Mouse (Mus musculus): ENCODE measurements around the gene Slc12a1. TPM values are rescaled to one million over a fixed set of nuclear protein-coding genes. Genes with fewer than 3 reads are reported as not detected.

Slc12a1 gene
- polyA plus RNA-seq, 1 experiment from 2014 or later, result not detected

GRCm38 (mm10) chr2:125249339-125249738, 97.0 kb downstream of the Slc12a1 start:
- Histone ChIP-seq H3K36me3 (replicated peaks) (peaks cover 54% of the 10 kb centered on the region), H3K9me3 (peaks cover 4% of the 10 kb centered on the region; the same call in 1 of the 2 replicates), H3K27me3 (replicated peaks; ENCODE audit: low read depth, poor library complexity, severe bottlenecking) (no peaks in the 10 kb centered on the region), H3K4me3 (peak overlapping the region; percentile 87), H3K27ac (replicated peaks) (no peak overlapping the region), H3K4me1 (peaks cover 30% of the 10 kb centered on the region)
- WGBS, result 87% methylated on average over 4 of the region's 4 CpGs
- DNase-seq (ENCODE audit: low spot score), result no peak

DNA sequence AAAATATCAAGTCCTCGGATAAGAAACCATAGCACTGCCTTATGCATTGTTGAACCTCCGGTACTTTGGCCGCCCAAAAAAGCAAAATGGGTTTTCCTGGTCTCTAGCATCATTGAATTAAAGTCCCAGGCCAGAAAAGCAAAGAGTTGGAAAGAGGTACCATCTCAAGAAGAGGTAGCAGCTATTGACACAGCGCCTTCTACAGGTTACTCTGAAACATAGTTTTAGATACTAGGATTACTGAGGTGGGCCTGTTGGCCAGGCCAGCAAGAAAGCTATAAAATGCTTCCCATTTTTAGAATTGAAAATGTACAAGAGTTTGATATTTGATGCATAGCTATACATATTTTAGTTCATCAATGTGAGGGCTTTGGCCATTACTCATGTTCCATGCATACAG, 97.6 kb downstream of the Slc12a1 start:
- H3K36me3 ChIP-seq (replicated peaks), result peaks cover 59% of the 10 kb centered on the region
- peaks cover 5% of the 10 kb centered on the region; the same call in 1 of the 2 replicates for H3K9me3 ChIP-seq
- H3K27me3 ChIP-seq (replicated peaks; ENCODE audit: low read depth, poor library complexity, severe bottlenecking), result no peaks in the 10 kb centered on the region
- H3K4me3 ChIP-seq, result peak overlapping the region; percentile 87
- 90% methylated on average over 4 of the region's 4 CpGs for WGBS
- DNase-seq (ENCODE audit: low spot score), result no peak
- H3K27ac ChIP-seq (replicated peaks), result no peak overlapping the region
- peaks cover 30% of the 10 kb centered on the region for H3K4me1 ChIP-seq

GRCm38 (mm10) chr2:125251781-125252180, 99.5 kb downstream of the Slc12a1 start:
- Histone ChIP-seq H3K9me3 (peaks cover 5% of the 10 kb centered on the region; the same call in 1 of the 2 replicates), H3K36me3 (replicated peaks) (peaks cover 77% of the 10 kb centered on the region), H3K4me1 (peaks cover 21% of the 10 kb centered on the region), H3K27ac (replicated peaks) (no peak overlapping the region), H3K4me3 (no peak overlapping the region), H3K27me3 (replicated peaks; ENCODE audit: low read depth, poor library complexity, severe bottlenecking) (no peaks in the 10 kb centered on the region)
- DNase-seq (ENCODE audit: low spot score), result no peak
- 85% methylated on average over 4 of the region's 4 CpGs for WGBS

- Histone ChIP-seq H3K27ac (replicated peaks) (no peak overlapping the region), H3K36me3 (replicated peaks) (peaks cover 82% of the 10 kb centered on the region), H3K4me1 (peaks cover 21% of the 10 kb centered on the region), H3K4me3 (no peak overlapping the region), H3K9me3 (peaks cover 5% of the 10 kb centered on the region; the same call in 1 of the 2 replicates), H3K27me3 (replicated peaks; ENCODE audit: low read depth, poor library complexity, severe bottlenecking) (no peaks in the 10 kb centered on the region)
- WGBS, result 65% methylated on average over 2 of the region's 2 CpGs
- peak; percentile 47 for DNase-seq (ENCODE audit: low spot score)
Measured at GRCm38 (mm10) chr2:125252275-125252674, 100.0 kb downstream of the Slc12a1 start.

GRCm38 (mm10) chr2:125253699-125254098, 101.4 kb downstream of the Slc12a1 start:
- Histone ChIP-seq H3K4me1 (peaks cover 10% of the 10 kb centered on the region), H3K4me3 (no peak overlapping the region), H3K36me3 (replicated peaks) (peaks cover 96% of the 10 kb centered on the region), H3K9me3 (peaks cover 5% of the 10 kb centered on the region; the same call in 1 of the 2 replicates), H3K27me3 (replicated peaks; ENCODE audit: low read depth, poor library complexity, severe bottlenecking) (no peaks in the 10 kb centered on the region), H3K27ac (replicated peaks) (no peak overlapping the region)
- WGBS, result 94% methylated on average over 6 of the region's 6 CpGs
- DNase-seq (ENCODE audit: low spot score), result no peak

DNA sequence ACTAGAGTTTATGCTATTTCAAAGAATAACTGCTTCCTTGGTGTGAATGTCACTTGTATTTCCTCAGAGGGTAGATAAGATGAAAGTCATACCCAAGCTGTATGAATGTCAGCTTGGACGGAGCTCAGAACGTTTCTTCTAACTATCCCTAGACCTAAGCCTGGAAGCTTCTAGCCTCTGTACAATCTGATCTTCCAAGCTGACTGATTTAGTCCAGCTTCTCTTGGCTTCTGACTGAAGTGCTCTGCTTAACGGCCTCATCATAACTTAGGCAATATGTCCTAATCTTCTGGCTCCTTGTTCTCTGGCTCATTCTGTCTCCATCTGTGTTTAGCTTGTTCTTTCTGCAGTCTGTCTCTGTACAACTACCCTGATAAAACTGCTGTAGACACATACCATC, 102.3 kb downstream of the Slc12a1 start:
- H3K27ac ChIP-seq (replicated peaks), result no peak overlapping the region
- no peaks in the 10 kb centered on the region for H3K27me3 ChIP-seq (replicated peaks; ENCODE audit: low read depth, poor library complexity, severe bottlenecking)
- H3K4me3 ChIP-seq, result no peak overlapping the region
- WGBS, result 91% methylated on average over 3 of the region's 3 CpGs
- no peak for DNase-seq (ENCODE audit: low spot score)
- H3K9me3 ChIP-seq, result peaks cover 5% of the 10 kb centered on the region; the same call in 1 of the 2 replicates
- peaks cover under 1% of the 10 kb centered on the region; the same call in 1 of the 2 replicates for H3K4me1 ChIP-seq
- peaks cover 99% of the 10 kb centered on the region for H3K36me3 ChIP-seq (replicated peaks)

GRCm38 (mm10) chr2:125255886-125256285, 103.6 kb downstream of the Slc12a1 start:
- H3K27ac ChIP-seq (replicated peaks), result no peak overlapping the region
- H3K36me3 ChIP-seq (replicated peaks), result peaks cover 99% of the 10 kb centered on the region
- no peaks in the 10 kb centered on the region for H3K4me1 ChIP-seq
- no peak overlapping the region for H3K4me3 ChIP-seq
- peaks cover 5% of the 10 kb centered on the region; the same call in 1 of the 2 replicates for H3K9me3 ChIP-seq
- H3K27me3 ChIP-seq (replicated peaks; ENCODE audit: low read depth, poor library complexity, severe bottlenecking), result no peaks in the 10 kb centered on the region
- DNase-seq (ENCODE audit: low spot score), result no peak
- WGBS, result 83% methylated on average over 3 of the region's 3 CpGs

- Histone ChIP-seq H3K4me3 (no peak overlapping the region), H3K9me3 (peaks cover under 1% of the 10 kb centered on the region; the same call in 1 of the 2 replicates), H3K27me3 (replicated peaks; ENCODE audit: low read depth, poor library complexity, severe bottlenecking) (no peaks in the 10 kb centered on the region), H3K36me3 (replicated peaks) (peaks cover 67% of the 10 kb centered on the region), H3K27ac (replicated peaks) (no peak overlapping the region), H3K4me1 (peaks cover 7% of the 10 kb centered on the region; the same call in 1 of the 2 replicates)
- 88% methylated on average over 14 of the region's 14 CpGs for WGBS
- no peak for DNase-seq (ENCODE audit: low spot score)
Measured at GRCm38 (mm10) chr2:125259230-125260120, 107.2 kb downstream of the Slc12a1 start.

GRCm38 (mm10) chr2:125260326-125260725, 108.0 kb downstream of the Slc12a1 start:
- WGBS, result 84% methylated on average over 2 of the region's 2 CpGs
- Histone ChIP-seq H3K27ac (replicated peaks) (no peak overlapping the region), H3K36me3 (replicated peaks) (peaks cover 60% of the 10 kb centered on the region), H3K4me1 (peaks cover 7% of the 10 kb centered on the region; the same call in 1 of the 2 replicates), H3K27me3 (replicated peaks; ENCODE audit: low read depth, poor library complexity, severe bottlenecking) (no peaks in the 10 kb centered on the region), H3K4me3 (no peak overlapping the region), H3K9me3 (no peaks in the 10 kb centered on the region)
- no peak for DNase-seq (ENCODE audit: low spot score)

DNA sequence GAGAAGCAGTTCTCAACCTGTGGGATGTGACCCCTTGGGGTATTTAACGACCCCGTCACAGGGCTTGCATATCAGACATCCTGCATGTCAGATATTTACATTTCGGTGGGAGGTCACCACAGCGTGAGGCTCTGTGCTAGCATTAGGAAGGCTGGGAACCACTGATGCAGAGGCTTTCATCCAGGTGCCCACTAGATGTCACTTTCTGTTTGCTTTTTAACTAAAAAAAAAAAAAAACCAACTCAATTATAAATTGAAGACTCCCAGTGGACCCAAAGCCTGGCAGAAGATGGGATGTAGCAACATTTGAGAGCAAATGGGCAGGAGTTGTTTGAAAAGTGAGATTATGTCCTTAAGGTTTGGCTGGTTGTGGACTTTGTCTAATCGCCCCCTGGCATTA, 110.8 kb downstream of the Slc12a1 start:
- Histone ChIP-seq H3K4me1 (peaks cover 7% of the 10 kb centered on the region; the same call in 1 of the 2 replicates), H3K27ac (replicated peaks) (no peak overlapping the region), H3K9me3 (no peaks in the 10 kb centered on the region), H3K4me3 (no peak overlapping the region), H3K36me3 (replicated peaks) (peaks cover 33% of the 10 kb centered on the region), H3K27me3 (replicated peaks; ENCODE audit: low read depth, poor library complexity, severe bottlenecking) (no peaks in the 10 kb centered on the region)
- 17% methylated on average over 5 of the region's 5 CpGs for WGBS
- peak; percentile 32 for DNase-seq (ENCODE audit: low spot score)

DNA sequence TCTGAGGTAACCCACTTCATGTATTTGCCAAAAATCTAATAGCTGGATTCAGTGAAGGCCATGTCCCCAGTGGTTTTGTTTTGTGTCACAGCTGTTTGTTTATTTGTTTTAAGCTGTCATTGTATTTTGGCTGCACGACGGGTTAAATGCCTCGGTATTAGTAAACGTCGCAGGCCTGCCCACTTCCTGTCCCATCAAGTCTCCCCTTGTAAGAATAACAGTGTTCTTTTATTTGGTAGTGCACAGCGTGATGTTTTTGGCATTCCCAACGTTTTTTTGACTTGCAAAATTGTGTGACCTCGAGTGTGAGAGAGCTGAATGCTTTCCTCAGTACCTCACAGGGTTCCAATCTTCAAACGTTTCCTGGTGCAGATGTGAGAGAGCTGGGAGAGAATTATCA, 111.4 kb downstream of the Slc12a1 start:
- H3K9me3 ChIP-seq, result no peaks in the 10 kb centered on the region
- no peak for DNase-seq (ENCODE audit: low spot score)
- 13% methylated on average over 9 of the region's 9 CpGs for WGBS
- no peak overlapping the region for H3K27ac ChIP-seq (replicated peaks)
- no peak overlapping the region for H3K4me3 ChIP-seq
- peaks cover 26% of the 10 kb centered on the region for H3K36me3 ChIP-seq (replicated peaks)
- H3K4me1 ChIP-seq, result peaks cover 7% of the 10 kb centered on the region; the same call in 1 of the 2 replicates
- H3K27me3 ChIP-seq (replicated peaks; ENCODE audit: low read depth, poor library complexity, severe bottlenecking), result no peaks in the 10 kb centered on the region

GRCm38 (mm10) chr2:125268876-125269275, 116.6 kb downstream of the Slc12a1 start:
- no peaks in the 10 kb centered on the region for H3K36me3 ChIP-seq (replicated peaks)
- no peak overlapping the region for H3K4me3 ChIP-seq
- 82% methylated on average over 1 of the region's 1 CpGs for WGBS
- no peak for DNase-seq (ENCODE audit: low spot score)
- H3K9me3 ChIP-seq, result no peaks in the 10 kb centered on the region
- peaks cover 3% of the 10 kb centered on the region; the same call in 1 of the 2 replicates for H3K4me1 ChIP-seq
- no peaks in the 10 kb centered on the region for H3K27me3 ChIP-seq (replicated peaks; ENCODE audit: low read depth, poor library complexity, severe bottlenecking)
- no peak overlapping the region for H3K27ac ChIP-seq (replicated peaks)

DNA sequence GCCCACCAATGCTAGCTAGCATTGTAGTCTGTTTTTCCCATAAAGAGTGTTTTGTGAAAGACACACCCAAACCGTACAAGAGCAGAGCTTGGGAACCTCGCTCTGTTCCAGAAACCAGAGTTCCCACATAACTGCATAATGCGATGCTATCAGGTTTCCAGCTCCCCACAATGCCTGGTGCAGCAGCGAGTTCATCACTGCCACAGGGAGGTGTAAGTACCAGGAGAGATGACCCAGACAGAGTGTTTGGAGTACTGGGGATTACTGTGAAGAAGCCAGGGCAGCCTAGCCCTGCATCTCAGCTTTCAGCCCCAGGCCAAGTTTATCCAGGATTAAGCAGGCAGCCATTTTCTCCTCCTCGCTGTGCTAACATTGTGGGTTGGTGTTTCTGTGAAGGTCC, 123.3 kb downstream of the Slc12a1 start:
- H3K27ac ChIP-seq (replicated peaks), result peak overlapping the region; percentile 40; the same call in 1 of the 2 replicates
- peak; percentile 50 for DNase-seq (ENCODE audit: low spot score)
- whole genome bisulfite sequencing, result 35% methylated on average over 5 of the region's 5 CpGs

More for the DNA sequence above, 123.3 kb downstream of the Slc12a1 start:
- Histone ChIP-seq H3K4me1 (peaks cover 10% of the 10 kb centered on the region), H3K27me3 (replicated peaks; ENCODE audit: low read depth, poor library complexity, severe bottlenecking) (no peaks in the 10 kb centered on the region), H3K4me3 (no peak overlapping the region), H3K9me3 (no peaks in the 10 kb centered on the region), H3K36me3 (replicated peaks) (no peaks in the 10 kb centered on the region)

All from embryonic facial prominence, embryonic 10.5 days (tissue).